Mouse (Mus musculus) forebrain, embryonic 13.5 days (tissue): ENCODE data around the gene Slc16a10. TPM values are rescaled to one million over a fixed set of nuclear protein-coding genes. Genes with fewer than 3 reads are reported as not detected.
"Not testable (repeated sequence)": the region's sequence is repeated elsewhere in the genome, so short reads cannot be mapped to it uniquely, and the experiment has no call there.

ENCODE experiments used
- ATAC-seq: fragments of 200-750 bp; cut with Nextera tagmentation; 2 replicates; pipeline ENCODE4 v1.8.0; 2017
- H3K27ac ChIP-seq: fragments of 300-500 bp; sonication (generic); 2 replicates; pipeline ENCODE4 v1.5.1; 2015; ENCODE audit warnings: inconsistent platforms, mild to moderate bottlenecking, moderate library complexity
- H3K27me3 ChIP-seq: fragments of 300-500 bp; sonication (generic); 2 replicates; pipeline ENCODE4 v1.6.1; 2015; ENCODE audit warnings: mild to moderate bottlenecking, inconsistent platforms
- H3K36me3 ChIP-seq: fragments of 300-500 bp; sonication (generic); 2 replicates; pipeline ENCODE4 v1.6.1; 2015; ENCODE audit warnings: mild to moderate bottlenecking, inconsistent platforms; ENCODE audit not compliant: poor library complexity, severe bottlenecking
- H3K4me1 ChIP-seq: fragments of 300-500 bp; sonication (generic); 2 replicates; pipeline ENCODE4 v1.6.1; 2015; ENCODE audit warnings: inconsistent platforms
- H3K4me2 ChIP-seq: fragments of 300-500 bp; sonication (generic); 2 replicates; pipeline ENCODE4 v1.6.1; 2015; ENCODE audit warnings: inconsistent platforms, mild to moderate bottlenecking, moderate library complexity
- H3K4me3 ChIP-seq: fragments of 300-500 bp; sonication (generic); 2 replicates; pipeline ENCODE4 v1.5.1; 2015; ENCODE audit warnings: mild to moderate bottlenecking, inconsistent platforms
- H3K9ac ChIP-seq: fragments of 300-500 bp; sonication (generic); 2 replicates; pipeline ENCODE4 v1.6.1; 2015; ENCODE audit warnings: mild to moderate bottlenecking, inconsistent platforms
- H3K9me3 ChIP-seq: fragments of 300-500 bp; sonication (generic); replicated peaks from 2 replicates; pipeline ENCODE4 v1.6.1; 2016; ENCODE audit warnings: inconsistent platforms
- WGBS: fragments of 180-500 bp; shearing (Covaris S2); methylation state at CpG from one replicate; pipeline ENCODE4 v1.1.7; 2015; 5-methylcytosine and 5-hydroxymethylcytosine counted together
- polyA plus RNA-seq: library from polyadenylated mRNA; unstranded; fragments of >200 nt; fragmentation: Nextera tagmentation; extraction: Ambion mirVana; gene quantifications from 2 replicates; pipeline ENCODE4 v1.2.1, GENCODE M21; 2015

Slc16a10 gene
- polyA plus RNA-seq, 1 experiment from 2014 or later: 3.1 TPM

GRCm38 (mm10) chr10:40030716-40031115, 111.3 kb downstream of the Slc16a10 start:
- Histone ChIP-seq H3K9me3 (peaks cover 4% of the 10 kb centered on the region; the same call in 1 of the 2 replicates), H3K4me1 (no peaks in the 10 kb centered on the region), H3K27ac (no peak overlapping the region), H3K27me3 (no peaks in the 10 kb centered on the region), H3K36me3 (no peaks in the 10 kb centered on the region), H3K9ac (no peak overlapping the region), H3K4me2 (no peak overlapping the region), H3K4me3 (no peak overlapping the region)
- no peak for ATAC-seq
- 93% methylated on average over 6 of the region's 6 CpGs for WGBS

- no peak overlapping the region for H3K4me2 ChIP-seq
- no peak for ATAC-seq
- H3K4me1 ChIP-seq: peaks cover 5% of the 10 kb centered on the region
- no peaks in the 10 kb centered on the region for H3K36me3 ChIP-seq
- H3K9ac ChIP-seq: no peak overlapping the region
- no peaks in the 10 kb centered on the region for H3K27me3 ChIP-seq
- H3K27ac ChIP-seq: no peak overlapping the region
- WGBS: 84% methylated on average over 2 of the region's 2 CpGs
- peaks cover 4% of the 10 kb centered on the region; the same call in 1 of the 2 replicates for H3K9me3 ChIP-seq
- no peak overlapping the region for H3K4me3 ChIP-seq
These were observed 112.4 kb downstream of the Slc16a10 start for GRCm38 (mm10) chr10:40029610-40030009.

GRCm38 (mm10) chr10:40028091-40028490, 114.0 kb downstream of the Slc16a10 start:
- Histone ChIP-seq H3K27me3 (0 out of 2 replicates have a peak, but pooled peaks cover 5% of the 10 kb centered on the region), H3K4me3 (no peak overlapping the region), H3K9ac (no peak overlapping the region), H3K27ac (no peak overlapping the region), H3K4me2 (no peak overlapping the region), H3K36me3 (no peaks in the 10 kb centered on the region), H3K9me3 (peaks cover 4% of the 10 kb centered on the region; the same call in 1 of the 2 replicates), H3K4me1 (peaks cover 11% of the 10 kb centered on the region)
- no peak for ATAC-seq
- WGBS: 86% methylated on average over 8 of the region's 8 CpGs

DNA sequence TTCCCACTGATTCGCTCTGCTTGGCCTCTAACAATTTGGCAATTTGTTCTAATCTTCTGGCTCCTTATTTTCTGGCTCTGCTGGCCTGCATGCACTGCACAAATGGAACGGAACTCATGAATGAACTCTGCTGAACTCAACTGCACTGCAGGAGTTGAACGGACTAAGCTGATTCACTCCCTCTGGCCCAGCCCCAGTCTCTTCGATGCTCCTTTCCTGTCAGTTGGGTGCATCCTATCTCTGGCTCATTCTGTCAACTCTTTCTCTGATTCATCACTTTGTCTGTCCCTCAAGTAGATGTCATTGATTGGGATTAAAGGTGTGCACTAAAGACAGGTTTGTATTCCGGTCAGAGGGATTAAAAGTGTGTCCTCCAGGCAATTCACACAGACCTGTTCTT, 115.5 kb downstream of the Slc16a10 start:
- Histone ChIP-seq H3K4me1 (peaks cover 11% of the 10 kb centered on the region), H3K27ac (no peak overlapping the region), H3K9ac (no peak overlapping the region), H3K9me3 (peaks cover 4% of the 10 kb centered on the region; the same call in 1 of the 2 replicates), H3K36me3 (no peaks in the 10 kb centered on the region), H3K4me2 (no peak overlapping the region), H3K27me3 (0 out of 2 replicates have a peak, but pooled peaks cover 12% of the 10 kb centered on the region), H3K4me3 (no peak overlapping the region)
- WGBS: 95% methylated on average over 5 of the region's 5 CpGs
- no peak for ATAC-seq

GRCm38 (mm10) chr10:40025560-40025959, 116.5 kb downstream of the Slc16a10 start:
- Histone ChIP-seq H3K9ac (peak overlapping the region; percentile 71; the same call in 1 of the 2 replicates), H3K36me3 (no peaks in the 10 kb centered on the region), H3K4me3 (peak overlapping the region; percentile 71), H3K27me3 (0 out of 2 replicates have a peak, but pooled peaks cover 12% of the 10 kb centered on the region), H3K27ac (no peak overlapping the region), H3K9me3 (peaks cover 4% of the 10 kb centered on the region; the same call in 1 of the 2 replicates), H3K4me2 (peak overlapping the region; percentile 76), H3K4me1 (peaks cover 11% of the 10 kb centered on the region)
- WGBS: 72% methylated on average over 8 of the region's 8 CpGs
- ATAC-seq: no peak

DNA sequence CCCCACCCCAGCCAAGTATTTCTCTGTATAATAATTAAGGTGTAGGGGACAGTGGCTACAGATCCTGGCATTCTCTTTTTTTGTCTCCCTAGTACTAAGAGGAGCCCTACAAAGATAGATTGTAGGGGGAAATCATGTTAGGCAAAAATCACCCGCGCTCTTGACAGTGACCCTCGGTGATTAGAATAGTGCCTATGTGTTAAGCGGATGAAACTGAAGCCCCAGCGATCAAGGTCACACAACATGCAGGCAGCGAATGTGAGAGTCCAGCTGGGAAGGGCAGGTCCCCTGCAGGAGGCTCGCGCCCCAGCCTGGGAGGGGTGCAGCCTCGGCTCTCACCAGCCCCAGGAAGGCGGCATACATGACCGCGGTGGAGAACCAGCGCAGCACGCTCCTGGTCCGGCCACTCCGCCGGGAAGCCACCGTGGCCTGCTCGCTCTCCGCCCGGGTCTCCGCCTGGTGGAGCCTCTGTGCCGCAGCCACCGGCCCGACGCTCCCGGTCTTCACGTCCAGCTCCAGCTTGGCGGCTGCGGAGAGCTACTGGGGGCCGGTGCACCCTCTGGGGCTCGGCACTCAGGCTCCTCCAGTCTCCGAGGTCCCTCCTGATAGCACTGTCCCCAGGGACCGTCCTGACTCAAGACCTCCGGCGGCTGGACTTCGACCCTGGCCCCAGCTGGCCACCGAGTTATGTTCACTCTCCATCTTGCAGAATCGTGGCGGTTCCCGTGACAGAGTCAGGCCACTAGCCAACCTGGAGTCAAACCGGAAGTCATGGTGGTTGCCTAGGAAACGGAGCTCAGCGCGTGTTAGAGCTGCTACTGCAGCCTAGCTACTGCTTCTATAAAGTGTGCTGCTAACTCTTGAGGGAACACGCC, 117.3 kb downstream of the Slc16a10 start, which contains the start of gene Mfsd4b1:
Gene Mfsd4b1, minus strand, starts transcription at position 715 of the 875 bp plus-strand sequence.
- under 1% methylated on average over 46 of the region's 46 CpGs for WGBS
- ATAC-seq: peak; percentile 98
- Histone ChIP-seq H3K4me3 (peak within 1 kb of the TSS; percentile 71), H3K27me3 (0 out of 2 replicates have a peak, but pooled peaks cover 12% of the 10 kb centered on the region), H3K4me2 (peak within 1 kb of the TSS; percentile 76), H3K9ac (peak within 1 kb of the TSS; percentile 71), H3K27ac (peak within 1 kb of the TSS; percentile 68), H3K36me3 (no peaks in the 10 kb centered on the region), H3K4me1 (peaks cover 11% of the 10 kb centered on the region), H3K9me3 (peaks cover 4% of the 10 kb centered on the region; the same call in 1 of the 2 replicates)

DNA sequence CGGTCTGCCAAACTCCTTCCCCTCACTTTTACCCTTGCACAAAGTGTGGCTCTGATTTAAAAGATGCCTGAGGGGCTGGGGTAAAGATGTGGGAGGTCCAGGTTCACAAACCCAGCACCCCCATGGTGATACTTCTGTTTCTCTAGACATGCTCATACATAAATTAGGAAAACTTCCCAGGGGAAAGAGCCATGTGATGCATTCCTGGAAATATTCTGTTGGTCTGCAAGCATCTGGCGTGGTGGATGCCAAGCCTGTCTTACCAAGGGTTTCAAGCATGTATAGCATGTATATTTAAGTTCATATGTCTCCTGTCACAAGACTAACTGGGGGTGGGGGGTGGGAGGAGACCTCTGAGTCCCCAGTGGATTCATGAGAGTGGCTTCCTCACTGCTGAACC, 121.7 kb downstream of the Slc16a10 start:
- Histone ChIP-seq H3K27ac (no peak overlapping the region), H3K27me3 (0 out of 2 replicates have a peak, but pooled peaks cover 15% of the 10 kb centered on the region), H3K9ac (no peak overlapping the region), H3K9me3 (no peaks in the 10 kb centered on the region), H3K4me1 (peaks cover 8% of the 10 kb centered on the region), H3K4me3 (no peak overlapping the region), H3K36me3 (no peaks in the 10 kb centered on the region), H3K4me2 (no peak overlapping the region)
- ATAC-seq: no peak
- 66% methylated on average over 2 of the region's 2 CpGs for WGBS

DNA sequence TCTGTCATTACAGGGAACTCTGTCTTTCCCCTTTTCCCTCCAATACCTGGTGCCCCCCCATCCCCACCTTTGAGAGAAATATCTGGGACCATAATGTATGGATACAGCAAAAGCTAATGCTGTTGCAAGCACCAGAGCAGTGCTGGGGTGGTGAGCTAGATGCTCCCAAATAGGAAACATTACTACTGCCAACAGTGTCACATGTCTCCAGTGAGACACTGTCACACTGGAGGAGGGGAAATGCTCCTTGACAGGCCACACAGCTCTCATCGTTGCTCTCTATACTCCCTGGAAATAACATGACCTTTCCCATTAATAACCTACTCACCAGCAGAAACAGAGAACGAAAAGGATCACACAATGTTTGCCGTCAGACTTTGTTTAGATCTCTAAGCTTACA, 122.6 kb downstream of the Slc16a10 start:
- H3K27me3 ChIP-seq: 0 out of 2 replicates have a peak, but pooled peaks cover 15% of the 10 kb centered on the region
- H3K4me3 ChIP-seq: no peak overlapping the region
- 67% methylated on average over 3 of the region's 3 CpGs for WGBS
- H3K36me3 ChIP-seq: no peaks in the 10 kb centered on the region
- H3K9ac ChIP-seq: no peak overlapping the region
- no peak overlapping the region for H3K4me2 ChIP-seq
- no peak overlapping the region for H3K27ac ChIP-seq
- H3K9me3 ChIP-seq: no peaks in the 10 kb centered on the region
- ATAC-seq: no peak
- peaks cover 4% of the 10 kb centered on the region; the same call in 1 of the 2 replicates for H3K4me1 ChIP-seq

DNA sequence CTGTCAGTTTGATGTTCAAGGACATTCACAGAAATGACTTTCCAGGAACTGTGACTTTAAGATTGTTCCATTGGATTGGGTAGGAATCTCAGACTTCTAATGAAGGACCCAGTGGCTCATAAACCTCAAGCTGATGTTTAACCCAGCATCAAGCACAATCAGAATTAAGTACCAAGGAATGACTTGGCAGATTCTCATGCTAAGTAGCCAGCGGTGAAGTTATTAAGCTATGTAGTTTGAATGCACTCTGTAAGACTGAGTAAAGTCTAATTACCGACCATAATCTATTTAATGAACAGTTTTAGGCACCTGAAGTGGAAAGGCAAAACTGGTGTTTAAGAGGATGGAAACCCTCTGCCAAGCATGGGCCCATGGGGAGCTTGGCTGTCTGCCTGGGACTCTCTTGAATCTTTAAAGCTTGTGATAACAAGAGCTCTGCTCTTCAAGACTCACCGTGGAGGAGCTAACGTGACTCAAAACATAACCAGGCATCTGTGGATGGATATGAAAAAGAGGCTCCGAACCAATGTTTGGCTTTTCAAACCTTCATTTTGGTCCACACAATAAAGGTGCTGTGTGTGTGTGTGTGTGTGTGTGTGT, 123.7 kb downstream of the Slc16a10 start:
- H3K4me3 ChIP-seq: no peak overlapping the region
- no peak overlapping the region for H3K9ac ChIP-seq
- no peaks in the 10 kb centered on the region for H3K36me3 ChIP-seq
- WGBS: 72% methylated on average over 5 of the region's 5 CpGs
- H3K27me3 ChIP-seq: 0 out of 2 replicates have a peak, but pooled peaks cover 13% of the 10 kb centered on the region
- no peaks in the 10 kb centered on the region for H3K9me3 ChIP-seq
- ATAC-seq: no peak
- H3K4me1 ChIP-seq: no peaks in the 10 kb centered on the region
- no peak overlapping the region for H3K27ac ChIP-seq
- H3K4me2 ChIP-seq: no peak overlapping the region

- Histone ChIP-seq H3K9ac (no peak overlapping the region), H3K4me1 (0 out of 2 replicates have a peak, but pooled peaks cover 3% of the 10 kb centered on the region), H3K9me3 (no peaks in the 10 kb centered on the region), H3K27ac (no peak overlapping the region), H3K27me3 (no peaks in the 10 kb centered on the region), H3K4me3 (no peak overlapping the region), H3K4me2 (no peak overlapping the region), H3K36me3 (no peaks in the 10 kb centered on the region)
- ATAC-seq: no peak
- WGBS: 86% methylated on average over 11 of the region's 11 CpGs
These were observed 132.5 kb downstream of the Slc16a10 start for GRCm38 (mm10) chr10:40009591-40009990.

DNA sequence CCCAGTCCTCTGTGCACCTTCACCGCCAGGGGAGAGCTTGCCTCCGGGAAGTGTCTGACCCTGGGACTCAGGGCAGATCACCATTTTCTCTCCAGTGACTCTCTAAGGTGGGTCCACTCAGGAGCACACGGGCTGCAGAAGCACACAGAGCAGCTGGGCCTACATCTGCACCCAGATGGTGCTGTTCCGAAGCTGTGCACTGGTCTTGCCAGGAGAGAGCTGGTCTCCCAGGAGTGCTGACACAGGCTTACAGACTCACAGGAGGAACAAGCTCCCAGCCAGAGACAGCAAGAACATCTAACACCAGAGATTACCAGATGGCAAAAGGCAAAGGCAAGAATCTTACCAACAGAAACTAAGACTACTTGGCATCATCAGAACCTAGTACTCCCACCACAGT, 133.2 kb downstream of the Slc16a10 start:
- H3K36me3 ChIP-seq, ATAC-seq, H3K27me3 ChIP-seq, H3K4me3 ChIP-seq, H3K4me2 ChIP-seq, H3K9me3 ChIP-seq, H3K27ac ChIP-seq, H3K4me1 ChIP-seq, H3K9ac ChIP-seq: not testable (repeated sequence)
- 83% methylated on average over 4 of the region's 4 CpGs for WGBS

GRCm38 (mm10) chr10:40007953-40008352, 134.1 kb downstream of the Slc16a10 start:
- Histone ChIP-seq H3K9me3 (no peaks in the 10 kb centered on the region), H3K4me1 (0 out of 2 replicates have a peak, but pooled peaks cover 3% of the 10 kb centered on the region), H3K4me2 (no peak overlapping the region), H3K9ac (no peak overlapping the region), H3K36me3 (no peaks in the 10 kb centered on the region), H3K27ac (no peak overlapping the region), H3K27me3 (no peaks in the 10 kb centered on the region), H3K4me3 (no peak overlapping the region)
- ATAC-seq: no peak
- 88% methylated on average over 4 of the region's 4 CpGs for WGBS
